Mouse (Mus musculus) gastrocnemius, postnatal 14 days (tissue): ENCODE results near the gene 4930518I15Rik. TPM values are rescaled to one million over a fixed set of nuclear protein-coding genes. Genes with fewer than 3 reads are reported as not detected.
"Not testable (repeated sequence)": the region's sequence is repeated elsewhere in the genome, so short reads cannot be mapped to it uniquely, and the experiment has no call there.

Experiments
- DNase-seq: peaks from one replicate; pipeline ENCODE4 v3.0.0; 2021; ENCODE audit warnings: mixed read lengths
- intact Hi-C: fragments of 180-260 bp; cut with DNase I; formaldehyde crosslinking; loops from one replicate; pipeline ENCODE4 v1.15.1; 2025; ENCODE audit warnings: low total_unique reads
- long read RNA-seq, 2 experiments: library from polyadenylated mRNA; stranded (forward); transcript quantifications; one replicate each; pipeline ENCODE4 v2.0.0; 2021
- total RNA-seq, 2 experiments: library from RNA; stranded (reverse); gene quantifications; 2 replicates each; pipeline ENCODE4 v1.2.3; 2021

4930518I15Rik gene
- under 1 TPM; 0.35 to 0.44 TPM for total RNA-seq
- long read RNA-seq, experiment 1: 0 reads
- long read RNA-seq, experiment 2: 0 reads

DNA sequence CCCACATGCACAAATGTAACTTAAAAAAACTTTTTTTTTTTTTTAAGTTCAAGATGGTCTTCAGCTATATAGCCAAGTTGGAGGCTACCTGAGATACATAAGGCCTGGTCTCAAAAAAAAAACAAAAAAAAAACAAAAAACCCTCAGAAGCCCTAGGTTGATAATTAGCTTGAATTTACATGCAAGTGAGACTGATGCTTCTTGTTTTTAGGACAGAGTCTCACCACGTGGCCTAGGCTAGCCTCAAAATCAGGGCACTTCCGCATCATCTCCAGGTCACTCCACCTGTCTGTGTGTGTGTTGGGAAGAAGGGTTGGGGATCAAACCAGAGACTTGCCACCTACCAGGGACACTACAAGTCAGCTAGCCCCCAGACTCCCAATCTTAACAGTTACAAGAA, at the start of gene 4930518I15Rik:
Gene 4930518I15Rik (minus strand): TSS at position 112 of the 400 bp plus-strand sequence.
- intact Hi-C loops: no loop called here

DNA sequence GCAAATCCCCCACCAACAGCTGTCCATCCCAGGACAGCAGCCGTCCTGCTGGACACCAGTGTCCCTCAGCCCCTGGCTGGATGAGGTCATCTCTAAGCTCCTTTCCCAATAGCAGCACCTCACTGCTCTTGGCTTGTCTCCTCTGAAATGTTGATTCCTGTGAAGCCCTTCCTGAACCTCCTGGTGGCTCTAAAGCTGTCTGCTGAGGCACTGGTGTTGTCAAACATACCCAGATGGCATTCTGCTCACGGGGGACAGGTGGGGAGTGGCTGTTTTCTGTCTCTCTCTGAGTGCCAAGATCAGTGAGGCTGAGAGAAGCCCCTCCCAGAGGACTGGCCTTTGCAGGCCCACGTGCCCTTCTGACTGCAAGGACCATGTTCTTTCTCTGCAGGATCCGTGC, 48.2 kb upstream of the 4930518I15Rik start:
- intact Hi-C loops: loop anchor here (10.0 kb wide), 1 partner anchor 189 kb away; no protein-coding TSS in a partner anchor

More for the DNA sequence above, at the start of gene 4930518I15Rik:
- DNase-seq: no peak

GRCm38 (mm10) chr2:156904976-156905717, 47.4 kb upstream of the 4930518I15Rik start:
- intact Hi-C loops: loop anchor here (5.0 to 10.0 kb wide), 2 partner anchors 92 to 190 kb away; no protein-coding TSS in a partner anchor

More for the DNA sequence above, 48.2 kb upstream of the 4930518I15Rik start:
- DNase-seq: not testable (repeated sequence)

GRCm38 (mm10) chr2:156903367-156903766, 45.6 kb upstream of the 4930518I15Rik start:
- DNase-seq: no peak
- intact Hi-C loops: loop anchor here (5.0 to 10.0 kb wide), 2 partner anchors 94 to 191 kb away; no protein-coding TSS in a partner anchor

More at GRCm38 (mm10) chr2:156904976-156905717, 47.4 kb upstream of the 4930518I15Rik start:
- DNase-seq: peak; percentile 51

DNA sequence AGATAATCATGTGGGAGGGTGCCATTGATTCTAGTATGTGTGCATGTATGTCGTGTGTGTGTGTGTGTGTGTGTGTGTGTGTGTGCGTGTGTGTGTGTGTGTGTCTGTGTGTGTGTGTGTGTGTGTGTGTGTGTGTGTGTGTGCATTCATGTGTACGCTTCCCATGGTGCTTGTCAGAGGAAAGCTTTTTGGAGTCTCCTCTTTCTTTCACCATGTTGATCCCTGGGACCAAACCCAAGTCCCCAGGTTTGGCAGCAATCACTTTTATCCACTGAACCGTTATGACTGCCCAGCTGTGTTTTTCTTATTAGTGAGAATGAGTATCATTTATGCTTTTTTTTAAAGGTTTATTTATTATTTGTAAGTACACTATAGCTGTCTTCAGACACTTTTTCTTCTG, 44.7 kb upstream of the 4930518I15Rik start:
- DNase-seq: not testable (repeated sequence)
- intact Hi-C loops: loop anchor here (5.0 to 10.0 kb wide), 2 partner anchors 95 to 192 kb away; no protein-coding TSS in a partner anchor

DNA sequence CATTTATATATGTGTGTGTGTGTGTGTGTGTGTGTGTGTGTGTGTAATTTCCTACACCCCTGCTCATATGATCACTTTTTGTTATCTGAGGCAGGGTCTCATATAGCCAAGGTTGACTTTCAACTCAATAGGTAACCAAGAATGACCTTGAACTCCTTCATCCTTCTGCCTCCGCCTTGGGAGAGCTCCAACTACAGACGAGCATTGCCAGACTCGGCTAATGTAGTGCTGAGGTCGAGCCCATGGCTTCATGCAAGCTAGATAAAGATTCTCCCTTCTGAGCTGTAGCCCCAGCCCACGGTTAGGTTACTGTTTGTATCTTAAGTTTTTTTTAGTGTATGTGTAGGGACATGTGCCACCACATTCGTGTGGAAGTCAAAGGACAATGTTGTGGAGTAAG, 44.1 kb upstream of the 4930518I15Rik start:
- intact Hi-C loops: loop anchor here (5.0 to 10.0 kb wide), 2 partner anchors 95 to 193 kb away; no protein-coding TSS in a partner anchor
- DNase-seq: no peak

DNA sequence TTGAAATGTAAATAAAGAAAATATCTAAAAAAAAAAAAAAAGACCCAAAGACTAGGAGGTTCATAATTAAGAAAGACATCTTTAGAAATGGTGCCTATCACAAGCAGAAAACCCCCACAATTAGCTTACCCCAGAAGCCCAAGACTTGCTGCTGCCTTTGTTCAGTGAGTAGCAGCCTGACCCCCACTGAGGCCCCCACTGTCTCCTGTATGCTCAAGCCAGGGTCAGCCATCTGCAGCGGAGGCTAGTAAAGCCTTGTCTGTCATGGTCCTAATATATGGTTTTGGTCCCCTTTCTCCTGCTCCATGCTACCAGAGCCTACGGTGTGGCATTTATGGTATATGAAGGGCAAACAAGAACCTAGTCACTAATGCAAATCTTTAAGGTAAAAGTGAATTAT, 43.6 kb upstream of the 4930518I15Rik start:
- intact Hi-C loops: loop anchor here (5.0 to 10.0 kb wide), 2 partner anchors 96 to 193 kb away; no protein-coding TSS in a partner anchor
- DNase-seq: no peak

- intact Hi-C loops: no loop called here
- no peak for DNase-seq
These were observed 41.4 kb upstream of the 4930518I15Rik start for GRCm38 (mm10) chr2:156899184-156899583.

DNA sequence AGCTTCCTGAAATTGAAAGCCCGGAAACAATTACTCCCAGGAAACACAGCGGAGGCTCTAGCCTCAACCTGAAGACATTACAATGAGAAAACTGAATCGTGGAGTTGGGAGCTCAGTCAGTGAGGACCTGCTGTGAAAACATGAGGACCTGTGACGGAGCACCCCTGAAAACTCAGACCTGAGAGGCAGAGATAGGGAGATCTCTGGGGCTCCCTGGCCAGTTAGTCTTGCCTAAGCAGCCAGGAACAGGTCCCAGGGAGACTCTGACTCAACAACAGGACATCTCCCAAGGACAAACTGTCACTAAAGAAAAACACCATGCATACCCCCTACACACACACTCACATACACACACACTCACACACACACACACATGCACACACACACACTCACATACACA, 40.6 kb upstream of the 4930518I15Rik start:
- intact Hi-C loops: no loop called here
- DNase-seq: no peak

GRCm38 (mm10) chr2:156897034-156897433, 39.3 kb upstream of the 4930518I15Rik start:
- intact Hi-C loops: no loop called here
- DNase-seq: no peak

GRCm38 (mm10) chr2:156896384-156896914, 38.7 kb upstream of the 4930518I15Rik start:
- DNase-seq: no peak
- intact Hi-C loops: no loop called here

DNA sequence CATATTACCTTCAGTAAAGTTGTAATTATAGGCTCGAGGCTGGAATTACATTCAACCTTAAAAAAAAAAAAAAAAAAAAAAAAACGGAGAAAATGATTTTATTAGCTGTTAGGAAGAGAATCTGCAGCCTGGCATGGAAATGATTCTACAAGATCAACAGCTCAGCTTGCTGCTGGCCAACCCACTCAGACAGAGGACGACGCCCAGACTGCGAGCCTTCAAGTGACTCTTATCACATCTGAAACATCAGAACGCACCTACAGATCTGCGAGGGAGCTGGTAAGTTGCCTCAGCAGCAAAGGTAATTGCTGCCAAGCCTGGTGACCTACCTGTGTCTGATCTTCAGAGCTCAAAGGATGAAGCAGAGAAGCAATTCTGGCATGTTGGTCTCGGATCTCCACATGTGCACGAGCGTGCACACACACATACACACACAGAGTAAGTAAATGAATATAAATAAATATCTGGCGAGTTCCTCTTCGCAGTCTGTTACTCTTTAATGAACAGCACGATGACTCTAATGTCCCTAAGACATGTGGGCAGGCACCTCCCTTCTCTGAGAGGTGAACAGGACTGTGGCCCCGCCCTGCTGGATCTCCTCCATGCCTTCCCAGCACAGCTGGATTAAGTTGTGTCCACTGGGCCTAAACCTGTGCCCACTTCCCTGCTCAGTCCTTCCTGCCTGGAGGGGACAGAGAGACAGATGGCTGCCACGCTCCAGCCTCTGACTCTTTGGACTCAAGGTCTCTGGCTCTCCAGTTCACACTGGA, 36.9 kb upstream of the 4930518I15Rik start:
- no peak for DNase-seq
- intact Hi-C loops: no loop called here

DNA sequence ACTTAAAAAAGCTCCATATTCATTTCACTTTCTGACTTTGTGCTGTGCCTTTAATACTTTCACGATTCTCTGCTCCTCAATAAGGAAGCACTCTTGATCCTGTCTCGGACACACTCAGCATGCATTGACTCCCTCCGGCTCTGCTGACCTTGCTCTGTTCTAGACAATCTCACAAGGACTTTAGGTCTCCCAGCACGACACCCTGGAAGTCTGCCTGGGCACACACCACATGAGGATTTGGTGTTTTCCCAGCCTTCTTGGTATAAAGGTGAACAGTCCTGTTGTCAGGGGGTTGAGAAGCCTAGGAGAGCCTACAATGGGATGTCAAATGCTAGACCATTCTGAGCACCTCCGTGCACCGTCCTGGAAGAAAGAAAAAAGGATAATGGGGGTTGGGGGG, 35.1 kb upstream of the 4930518I15Rik start:
- DNase-seq: no peak
- intact Hi-C loops: no loop called here

GRCm38 (mm10) chr2:156892240-156892639, 34.5 kb upstream of the 4930518I15Rik start:
- intact Hi-C loops: no loop called here
- no peak for DNase-seq

DNA sequence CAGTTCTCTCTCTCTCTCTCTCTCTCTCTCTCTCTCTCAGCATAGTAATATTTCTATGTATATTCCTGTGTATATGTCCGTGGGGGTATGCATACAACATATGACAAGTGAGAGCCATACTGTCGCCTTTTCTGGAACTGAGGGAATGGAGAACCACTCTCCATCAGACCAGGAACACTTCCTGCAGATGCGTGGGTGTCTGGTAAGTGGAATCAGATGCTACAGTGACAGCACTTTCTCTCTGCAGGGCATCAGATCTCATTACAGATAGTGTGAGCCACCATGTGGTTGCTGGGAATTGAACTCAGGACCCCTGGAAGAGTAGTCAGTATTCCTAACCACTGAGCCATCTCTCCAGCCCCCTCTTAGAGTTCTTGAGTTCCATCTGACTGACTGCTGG, 30.7 kb upstream of the 4930518I15Rik start:
- DNase-seq: no peak
- intact Hi-C loops: no loop called here

GRCm38 (mm10) chr2:156887017-156887416, 29.3 kb upstream of the 4930518I15Rik start, which contains the start of gene Sla2:
Sla2 (minus strand) TSS chr2:156887192.
- no peak for DNase-seq

GRCm38 (mm10) chr2:156886084-156886631, 28.4 kb upstream of the 4930518I15Rik start:
- intact Hi-C loops: no loop called here
- DNase-seq: no peak

More at GRCm38 (mm10) chr2:156887017-156887416, 29.3 kb upstream of the 4930518I15Rik start, which contains the start of gene Sla2:
- intact Hi-C loops: no loop called here

- DNase-seq, intact Hi-C loops: not testable (repeated sequence)
These were observed 27.9 kb upstream of the 4930518I15Rik start for GRCm38 (mm10) chr2:156885666-156886065.
